Mouse (Mus musculus): ENCODE results near the gene Tas2r117. TPM values are rescaled to one million over a fixed set of nuclear protein-coding genes. Genes with fewer than 3 reads are reported as not detected.

The Tas2r117 gene
- polyA plus RNA-seq (2012; rRNA removed), result not detected in 2 replicates

DNA sequence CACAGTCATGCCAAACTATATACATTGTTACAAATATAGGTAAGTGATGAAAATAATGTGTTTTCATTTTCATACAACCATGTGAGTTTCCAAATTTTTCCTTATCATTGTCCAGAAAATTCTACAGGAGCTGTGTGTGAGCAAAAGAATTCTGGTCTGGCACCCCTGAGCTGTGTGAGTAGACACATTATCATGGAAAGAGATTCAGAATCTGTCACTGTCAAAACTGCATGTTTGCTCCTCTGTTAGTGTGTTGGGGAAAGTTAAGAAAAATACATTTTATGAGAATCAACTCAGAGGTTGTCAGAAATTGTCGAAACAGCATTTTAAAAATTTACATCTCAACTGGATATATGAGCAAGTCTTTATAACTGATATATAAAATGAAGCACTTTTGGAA lies at the start of gene Tas2r117:
Tas2r117 (plus strand) TSS at position 301 of the 400 bp plus-strand sequence.
- H3K27ac ChIP-seq (ENCODE audit: insufficient read depth, low read length), result no peak within 1 kb of the TSS
- TF ChIP-seq POLR2A (IDR thresholded peaks at IDR 0.05; ENCODE audit: extremely low read depth, insufficient read depth, low read length) (no peak), CTCF (IDR thresholded peaks at IDR 0.05; ENCODE audit: extremely low read depth, insufficient read depth, low read length) (no peak)
- H3K4me3 ChIP-seq (ENCODE audit: insufficient read depth, low read length), result no peak within 1 kb of the TSS
- H3K4me1 ChIP-seq (ENCODE audit: control insufficient read depth, insufficient read depth, low read length), result no peaks in the 10 kb centered on the region

GRCm38 (mm10) chr6:132754430-132754829 lies 48.2 kb upstream of the Tas2r117 start, which contains the start of gene Tas2r124:
Gene Tas2r124 (plus strand): TSS chr6:132754730.
- no peak for TF ChIP-seq POLR2A (IDR thresholded peaks at IDR 0.05; ENCODE audit: extremely low read depth, insufficient read depth, low read length)
- no peak within 1 kb of the TSS for H3K27ac ChIP-seq (ENCODE audit: insufficient read depth, low read length)
- H3K4me1 ChIP-seq (ENCODE audit: control insufficient read depth, insufficient read depth, low read length), result no peaks in the 10 kb centered on the region
- no peak within 1 kb of the TSS for H3K4me3 ChIP-seq (ENCODE audit: insufficient read depth, low read length)

- Histone ChIP-seq H3K4me1 (ENCODE audit: control insufficient read depth, insufficient read depth, low read length) (no peaks in the 10 kb centered on the region), H3K27ac (ENCODE audit: insufficient read depth, low read length) (no peak within 1 kb of the TSS), H3K4me3 (ENCODE audit: insufficient read depth, low read length) (no peak within 1 kb of the TSS)
- no peak for TF ChIP-seq CTCF (IDR thresholded peaks at IDR 0.05; ENCODE audit: extremely low read depth, insufficient read depth, low read length)
- TF ChIP-seq POLR2A (IDR thresholded peaks at IDR 0.05; ENCODE audit: extremely low read depth, insufficient read depth, low read length), result no peak
Measured at GRCm38 (mm10) chr6:132761831-132762230, 40.8 kb upstream of the Tas2r117 start, which contains the start of gene Tas2r102. Gene Tas2r102 (plus strand): TSS chr6:132762131.

DNA sequence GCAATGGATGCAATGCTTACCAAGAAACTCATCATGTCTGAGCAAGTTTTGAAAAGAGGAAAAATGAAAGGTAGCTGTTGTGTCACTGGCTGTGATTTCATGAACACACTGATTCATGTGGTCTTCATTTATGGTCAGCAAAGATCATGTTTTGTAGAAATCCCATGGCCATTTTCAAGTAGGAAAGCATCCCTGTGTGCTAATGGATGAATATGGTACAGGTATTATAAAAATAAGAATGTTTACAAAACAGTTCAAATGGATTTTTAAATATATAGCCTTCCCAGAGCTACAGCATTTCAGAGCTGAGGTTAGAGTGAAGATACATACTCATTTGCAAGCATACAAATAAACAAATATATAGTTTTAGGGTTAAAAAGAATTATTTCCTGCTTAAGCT lies 24.6 kb upstream of the Tas2r117 start, which contains the start of gene Tas2r136:
Tas2r136 (minus strand) TSS at position 101 of the 400 bp plus-strand sequence.
- Histone ChIP-seq H3K4me3 (ENCODE audit: insufficient read depth, low read length) (no peak within 1 kb of the TSS), H3K27ac (ENCODE audit: insufficient read depth, low read length) (no peak within 1 kb of the TSS), H3K4me1 (ENCODE audit: control insufficient read depth, insufficient read depth, low read length) (no peaks in the 10 kb centered on the region)
- TF ChIP-seq POLR2A (IDR thresholded peaks at IDR 0.05; ENCODE audit: extremely low read depth, insufficient read depth, low read length), result no peak
- TF ChIP-seq CTCF (IDR thresholded peaks at IDR 0.05; ENCODE audit: extremely low read depth, insufficient read depth, low read length), result no peak

DNA sequence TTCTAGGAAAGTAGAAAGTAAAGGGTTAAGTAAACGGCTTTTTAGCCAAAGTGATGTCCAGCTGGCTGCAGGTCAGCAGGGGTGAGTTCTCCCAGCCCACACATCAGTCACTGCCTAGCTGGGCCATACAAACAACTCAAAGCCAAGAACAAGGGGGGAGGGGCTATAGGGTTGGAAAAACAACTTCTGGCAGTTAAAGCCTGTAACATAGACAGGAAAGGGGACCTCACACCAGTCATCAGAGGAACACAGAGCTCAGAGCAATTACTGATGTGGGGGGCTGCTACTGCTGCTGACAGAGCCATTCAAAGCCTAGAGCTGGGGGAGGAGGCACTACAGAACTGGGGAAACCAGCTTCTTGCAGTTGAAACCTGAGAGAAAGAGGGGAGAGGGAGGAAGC lies 7.2 kb upstream of the Tas2r117 start:
- no peak for TF ChIP-seq POLR2A (IDR thresholded peaks at IDR 0.05; ENCODE audit: extremely low read depth, insufficient read depth, low read length)
- TF ChIP-seq CTCF (IDR thresholded peaks at IDR 0.05; ENCODE audit: extremely low read depth, insufficient read depth, low read length), result no peak
- Histone ChIP-seq H3K4me3 (ENCODE audit: insufficient read depth, low read length) (no peak overlapping the region), H3K27ac (ENCODE audit: insufficient read depth, low read length) (no peak overlapping the region), H3K4me1 (ENCODE audit: control insufficient read depth, insufficient read depth, low read length) (no peaks in the 10 kb centered on the region)

DNA sequence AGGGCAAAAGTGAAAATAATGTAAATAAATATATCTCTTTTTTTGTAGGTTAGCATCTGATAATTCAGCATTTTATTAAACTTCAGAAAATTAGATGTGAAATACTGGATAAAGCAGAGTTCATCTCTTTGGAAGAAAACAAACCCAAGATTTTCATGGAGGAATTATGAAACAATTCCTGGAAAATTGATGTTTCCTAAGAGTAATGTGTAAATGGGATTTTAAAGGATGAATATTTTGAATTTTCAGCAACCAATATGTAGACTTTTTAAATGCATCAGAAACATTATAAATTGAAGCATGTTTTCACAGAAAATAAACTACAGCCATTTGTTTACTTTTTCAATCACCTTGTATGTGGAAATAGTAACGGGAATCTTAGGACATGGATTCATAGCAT lies 44.2 kb downstream of the Tas2r117 start, which contains the start of gene Tas2r123:
Tas2r123 (plus strand) TSS at position 301 of the 400 bp plus-strand sequence.
- TF ChIP-seq POLR2A (IDR thresholded peaks at IDR 0.05; ENCODE audit: extremely low read depth, insufficient read depth, low read length) (no peak), CTCF (IDR thresholded peaks at IDR 0.05; ENCODE audit: extremely low read depth, insufficient read depth, low read length) (no peak)
- H3K4me3 ChIP-seq (ENCODE audit: insufficient read depth, low read length), result no peak within 1 kb of the TSS
- H3K27ac ChIP-seq (ENCODE audit: insufficient read depth, low read length), result no peak within 1 kb of the TSS
- no peaks in the 10 kb centered on the region for H3K4me1 ChIP-seq (ENCODE audit: control insufficient read depth, insufficient read depth, low read length)

Other genes with a start within 250 kb of the Tas2r117 start
- not detected in 2 replicates for gene Prh1, start 233.0 kb upstream of the Tas2r117 start, polyA plus RNA-seq (2012; rRNA removed)
- gene Prp2, start 206.9 kb upstream of the Tas2r117 start, polyA plus RNA-seq (2012; rRNA removed), result not detected in 2 replicates
- gene A630073D07Rik, start 151.3 kb upstream of the Tas2r117 start, polyA plus RNA-seq (2012; rRNA removed), result not detected in 2 replicates
- gene Tas2r120, start 145.9 kb upstream of the Tas2r117 start, polyA plus RNA-seq (2012; rRNA removed), result not detected in 2 replicates
- gene Tas2r121, start 101.8 kb upstream of the Tas2r117 start, polyA plus RNA-seq (2012; rRNA removed), result not detected in 2 replicates
- not detected in 2 replicates for gene Tas2r122, start 90.9 kb upstream of the Tas2r117 start, polyA plus RNA-seq (2012; rRNA removed)
- not detected in 2 replicates for gene Tas2r115, start 64.8 kb upstream of the Tas2r117 start, polyA plus RNA-seq (2012; rRNA removed)
- not detected in 2 replicates for gene Tas2r124, start 48.1 kb upstream of the Tas2r117 start, polyA plus RNA-seq (2012; rRNA removed)
- not detected in 2 replicates for gene Tas2r102, start 40.7 kb upstream of the Tas2r117 start, polyA plus RNA-seq (2012; rRNA removed)
- not detected in 2 replicates for gene Tas2r136, start 24.7 kb upstream of the Tas2r117 start, polyA plus RNA-seq (2012; rRNA removed)
- gene Tas2r123, start 44.3 kb downstream of the Tas2r117 start, polyA plus RNA-seq (2012; rRNA removed), result not detected in 2 replicates
- gene Tas2r116, start 52.6 kb downstream of the Tas2r117 start, polyA plus RNA-seq (2012; rRNA removed), result not detected in 2 replicates
- not detected in 2 replicates for gene Tas2r110, start 65.2 kb downstream of the Tas2r117 start, polyA plus RNA-seq (2012; rRNA removed)
- not detected in 2 replicates for gene Tas2r113, start 90.2 kb downstream of the Tas2r117 start, polyA plus RNA-seq (2012; rRNA removed)
- gene Tas2r125, start 106.8 kb downstream of the Tas2r117 start, polyA plus RNA-seq (2012; rRNA removed), result not detected in 2 replicates
- not detected in 2 replicates for gene Tas2r129, start 148.3 kb downstream of the Tas2r117 start, polyA plus RNA-seq (2012; rRNA removed)
- gene Tas2r131, start 155.1 kb downstream of the Tas2r117 start, polyA plus RNA-seq (2012; rRNA removed), result not detected in 2 replicates
- not detected in 2 replicates for gene Tas2r109, start 178.1 kb downstream of the Tas2r117 start, polyA plus RNA-seq (2012; rRNA removed)
- gene Tas2r103, start 234.3 kb downstream of the Tas2r117 start, polyA plus RNA-seq (2012; rRNA removed), result not detected in 2 replicates